Mouse (Mus musculus) lung, adult 2 months (tissue): Measurements from ENCODE around the gene Gm20388.

Source experiments
- CTCF ChIP-seq: fragments of 200-500 bp; IDR thresholded peaks from 2 replicates; pipeline ENCODE4 v1.5.1; 2011; ENCODE audit warnings: mild to moderate bottlenecking, low read length, control low read depth; ENCODE audit not compliant: insufficient read depth
- POLR2A ChIP-seq: fragments of 200-500 bp; IDR thresholded peaks from 2 replicates; pipeline ENCODE4 v1.6.1; 2011; ENCODE audit warnings: low read depth, mild to moderate bottlenecking, control low read depth, low read length, borderline replicate concordance; ENCODE audit errors: extremely low read depth

DNA sequence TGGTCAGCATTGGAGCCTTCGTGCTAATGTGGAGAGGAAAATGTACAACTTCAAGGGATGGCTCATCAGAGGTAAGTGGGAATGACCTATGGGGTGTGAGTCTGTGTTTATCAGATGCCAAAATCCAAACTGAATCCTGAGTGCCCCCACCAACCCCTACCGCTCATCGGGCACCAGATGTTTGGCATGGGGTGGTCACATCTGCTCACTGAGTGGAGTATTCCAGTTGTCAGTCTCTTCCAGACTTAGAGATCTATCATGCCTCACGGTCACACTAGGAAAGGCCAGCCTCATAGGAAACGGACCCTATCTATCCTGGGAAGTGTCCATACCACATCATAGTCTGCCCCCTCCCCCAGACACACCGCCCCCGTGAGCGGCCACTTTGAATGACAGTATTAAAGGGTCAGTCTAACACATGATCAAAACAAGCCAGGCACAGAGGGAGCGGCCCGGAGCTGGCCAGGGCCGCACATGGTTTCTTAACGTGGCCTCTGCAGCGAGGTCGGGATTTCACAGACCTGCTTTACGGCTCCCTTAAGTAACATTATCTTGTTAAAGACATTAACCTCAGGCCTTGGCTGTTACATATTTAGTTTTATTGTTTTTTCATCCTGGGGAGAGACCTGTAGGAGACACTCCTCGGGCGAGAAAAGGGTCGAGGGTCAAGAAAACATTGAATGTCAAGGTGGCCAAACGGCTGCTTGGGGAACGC, 1122.8 kb downstream of the Gm20388 start:
- no peak for TF ChIP-seq CTCF
- TF ChIP-seq POLR2A, result no peak
